Mouse (Mus musculus) R1 (cell line): ENCODE data around the gene Inafm2.

Source experiments
- DNase-seq: peaks from one replicate; pipeline ENCODE4 v3.0.0-alpha.2; 2018; ENCODE audit warnings: low read depth, low spot score

Inafm2 gene

GRCm38 (mm10) chr2:118745232-118745884 lies at the start of gene Inafm2:
Gene Inafm2, plus strand, starts transcription at chr2:118745758.
- DNase-seq: peak; percentile 86

- no peak for DNase-seq
These were observed 48.9 kb upstream of the Inafm2 start for GRCm38 (mm10) chr2:118696451-118697308.

GRCm38 (mm10) chr2:118697311-118697877 lies 48.2 kb upstream of the Inafm2 start:
- DNase-seq: no peak

DNA sequence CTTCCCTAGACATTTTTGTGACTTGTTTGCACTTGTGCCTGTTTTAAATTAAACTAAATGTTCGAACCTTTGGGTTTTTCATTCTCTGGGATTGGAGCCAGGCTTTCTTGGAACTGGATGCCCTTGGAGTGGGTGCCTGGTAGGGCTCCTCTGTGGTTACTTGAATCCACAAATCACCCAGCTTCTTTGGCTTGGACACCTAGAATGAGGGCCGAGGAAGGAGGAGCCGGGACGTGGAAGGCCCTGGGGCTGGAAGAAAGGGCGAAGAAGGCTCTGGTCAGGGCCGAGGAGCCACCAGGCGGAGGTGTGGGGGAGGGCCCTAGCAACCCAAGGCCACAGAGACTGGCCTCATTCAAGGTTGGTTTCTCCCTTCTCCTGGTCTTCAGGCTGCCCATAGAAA lies 47.6 kb upstream of the Inafm2 start:
- no peak for DNase-seq

DNA sequence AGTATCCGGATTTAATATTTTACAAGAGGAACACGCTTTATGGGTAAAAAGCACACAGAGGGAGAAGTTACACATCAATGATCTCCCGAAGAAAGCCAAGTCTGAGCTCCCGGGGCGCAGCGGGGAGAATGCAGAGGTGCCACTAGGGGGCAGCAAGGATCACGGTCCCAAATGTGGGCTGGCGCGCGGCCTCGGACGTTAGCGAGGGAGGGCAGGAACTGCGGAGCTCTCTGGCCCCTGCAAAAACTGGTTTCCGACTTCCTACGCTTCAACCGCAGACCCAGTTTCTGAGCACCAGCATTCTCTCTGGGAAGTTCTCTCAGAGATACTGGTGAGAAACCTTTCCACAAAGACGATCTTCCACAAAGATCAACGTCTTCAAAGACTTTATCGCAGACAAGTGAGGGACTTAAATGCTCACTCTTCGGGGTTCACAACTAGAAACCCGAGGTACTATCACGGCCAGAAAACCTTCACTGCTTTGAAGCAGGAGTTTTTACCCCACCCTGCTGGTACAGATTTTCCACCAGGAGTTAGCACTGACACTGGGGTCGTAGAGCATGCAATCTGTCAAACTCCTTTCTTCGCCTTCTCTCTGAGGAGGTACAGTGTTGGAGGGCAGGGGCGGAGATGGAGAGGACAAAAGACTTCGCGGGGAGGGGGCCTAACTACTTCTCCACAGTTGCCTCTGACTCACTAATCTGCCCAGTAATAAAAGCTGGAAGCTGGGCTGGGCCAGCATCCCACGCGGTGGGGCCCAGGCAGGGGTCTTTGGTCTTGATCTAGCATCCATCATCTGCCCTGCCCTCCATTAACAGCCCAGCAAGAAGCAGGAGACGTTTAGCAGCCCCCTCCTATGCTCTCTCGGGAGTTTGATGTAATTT lies 45.1 kb upstream of the Inafm2 start:
- peak; percentile 79 for DNase-seq

- no peak for DNase-seq
These were observed 44.4 kb upstream of the Inafm2 start for GRCm38 (mm10) chr2:118701161-118701560.

- DNase-seq: peak; percentile 60
These were observed 43.3 kb upstream of the Inafm2 start for GRCm38 (mm10) chr2:118701971-118702882.

DNA sequence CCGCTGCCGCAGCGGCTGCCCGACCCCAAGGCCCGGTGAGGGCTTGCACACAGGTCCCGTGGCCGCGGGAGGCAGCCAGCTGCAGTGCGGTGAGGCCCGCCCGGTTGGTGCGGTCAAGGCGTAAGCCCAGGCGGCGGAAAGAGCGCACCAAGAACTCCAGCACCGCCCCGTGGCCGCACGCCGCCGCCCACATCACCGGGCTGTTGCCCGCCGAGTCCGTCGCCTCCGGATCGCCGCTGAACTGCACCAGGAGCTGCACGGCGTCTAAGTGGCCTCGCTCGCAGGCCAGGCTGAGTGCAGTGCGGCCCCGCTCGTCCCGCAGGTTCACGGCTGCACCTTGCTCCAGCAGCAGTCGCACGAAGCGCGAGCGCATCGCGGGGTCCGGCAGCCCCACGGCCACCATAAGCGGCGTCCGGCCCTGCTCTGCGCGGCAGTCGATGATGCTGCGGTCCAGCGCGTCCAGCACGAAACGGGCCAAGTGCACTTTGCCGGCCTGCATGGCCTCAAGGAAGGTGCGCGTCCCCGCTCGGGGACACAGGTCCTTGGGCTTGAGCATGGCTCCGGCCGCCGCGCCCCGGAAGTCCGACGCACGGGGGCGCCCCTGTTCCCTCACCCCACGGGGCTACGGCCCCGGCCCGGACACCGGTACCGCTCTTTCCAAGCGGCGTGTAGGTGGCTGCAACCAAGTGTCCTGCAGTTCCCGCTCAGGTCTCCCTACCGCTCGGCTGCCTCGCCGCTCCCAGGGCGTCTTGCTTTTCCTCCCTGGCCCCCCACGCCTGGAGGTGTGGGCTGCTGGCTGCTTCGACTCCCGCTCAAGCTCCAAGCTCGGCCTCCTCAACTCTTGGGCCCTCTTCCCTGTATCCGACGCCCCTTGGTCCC lies 42.4 kb upstream of the Inafm2 start:
- DNase-seq: peak; percentile 62

DNA sequence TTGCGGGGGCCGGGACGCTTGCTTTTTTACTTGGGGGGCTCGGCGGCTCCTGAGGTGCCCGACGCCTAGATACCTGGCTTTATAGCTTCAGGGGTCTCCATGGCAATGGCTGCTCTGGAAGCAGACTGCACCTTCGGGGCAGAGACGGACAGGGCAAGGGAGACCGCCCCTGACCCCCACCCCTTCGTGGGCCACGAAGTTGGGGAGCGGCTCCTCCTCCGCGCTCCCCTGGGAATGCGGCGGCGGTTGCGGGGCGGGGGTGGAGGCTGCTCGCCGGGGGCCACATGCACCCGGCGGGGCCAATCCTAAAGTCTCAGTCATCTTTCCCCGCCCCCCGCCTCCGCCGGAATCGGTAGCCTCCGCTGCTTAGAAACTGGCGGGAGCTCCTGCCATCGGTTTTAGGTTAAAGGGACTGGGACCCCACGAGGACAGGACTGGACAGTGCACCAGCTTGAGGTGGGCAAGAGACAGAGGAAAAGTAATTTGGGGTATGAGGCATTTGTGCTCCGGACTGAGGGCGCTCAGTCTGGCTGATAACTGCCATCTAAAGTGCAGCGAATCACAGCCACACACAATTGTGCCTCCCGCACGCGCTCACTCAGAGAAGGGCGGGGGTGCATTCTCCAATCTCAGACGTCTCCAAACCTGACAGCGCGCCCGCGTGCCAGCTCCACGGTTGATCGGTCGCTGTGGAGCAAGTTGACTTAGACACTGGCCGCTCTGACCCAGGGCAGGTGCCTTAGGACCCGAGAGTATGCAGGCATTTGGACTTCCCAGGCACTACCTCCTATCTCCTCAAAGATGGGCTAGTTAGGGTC lies 41.4 kb upstream of the Inafm2 start, which contains the start of gene Ankrd63:
Gene Ankrd63, minus strand, starts transcription at position 51 of the 818 bp plus-strand sequence.
- peak; percentile 51 for DNase-seq

- DNase-seq: no peak
These were observed 39.1 kb upstream of the Inafm2 start for GRCm38 (mm10) chr2:118706436-118706835.

DNA sequence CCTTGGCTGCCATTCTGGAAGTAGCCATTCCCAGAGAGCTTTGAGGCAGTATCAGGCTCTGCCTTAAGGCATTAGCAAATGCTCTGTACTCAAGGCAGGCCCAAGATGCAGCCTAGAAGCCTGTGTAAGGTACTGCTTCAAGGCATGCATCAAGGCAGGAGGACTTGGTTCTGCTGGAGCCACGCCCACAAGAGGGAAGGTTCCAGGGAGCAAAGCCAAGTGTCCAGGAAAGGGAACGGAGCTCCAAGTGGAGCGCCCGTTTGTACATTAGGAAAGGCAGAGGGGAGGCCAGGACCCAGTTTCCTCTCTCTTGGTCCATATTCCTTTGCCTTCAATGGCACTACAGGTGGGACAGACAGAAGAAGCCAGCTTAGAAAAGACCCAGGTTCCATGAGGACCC lies 37.1 kb upstream of the Inafm2 start:
- no peak for DNase-seq

DNA sequence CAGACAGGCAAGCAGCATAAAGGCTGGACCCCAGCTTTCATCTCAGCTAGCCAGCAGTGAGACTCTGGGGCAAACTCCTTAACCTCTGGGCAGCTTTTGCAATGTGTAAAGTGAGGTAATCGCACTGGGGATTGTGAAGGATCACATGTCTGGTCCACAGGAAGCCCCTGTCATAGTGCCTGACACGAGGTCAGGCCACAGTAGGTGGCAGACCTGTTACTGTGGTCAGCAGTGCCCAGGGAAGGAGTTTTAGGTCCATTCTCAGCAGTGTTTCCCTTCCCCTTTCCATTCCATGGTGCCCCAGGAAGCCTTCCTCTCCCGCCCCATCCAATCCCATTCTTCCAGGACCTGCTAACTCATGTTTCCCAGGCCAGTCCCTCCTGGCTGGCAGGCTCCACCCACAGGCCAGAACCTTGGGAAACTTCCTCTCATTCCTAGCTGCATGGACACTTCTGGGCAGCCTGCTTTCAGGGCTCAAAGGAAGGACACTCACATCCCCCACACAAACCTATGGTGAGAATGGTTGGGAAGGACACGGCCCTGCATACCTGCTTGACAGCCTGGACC lies 35.8 kb upstream of the Inafm2 start:
- DNase-seq: no peak

- DNase-seq: peak; percentile 44
These were observed 34.5 kb upstream of the Inafm2 start for GRCm38 (mm10) chr2:118711038-118711494.

DNA sequence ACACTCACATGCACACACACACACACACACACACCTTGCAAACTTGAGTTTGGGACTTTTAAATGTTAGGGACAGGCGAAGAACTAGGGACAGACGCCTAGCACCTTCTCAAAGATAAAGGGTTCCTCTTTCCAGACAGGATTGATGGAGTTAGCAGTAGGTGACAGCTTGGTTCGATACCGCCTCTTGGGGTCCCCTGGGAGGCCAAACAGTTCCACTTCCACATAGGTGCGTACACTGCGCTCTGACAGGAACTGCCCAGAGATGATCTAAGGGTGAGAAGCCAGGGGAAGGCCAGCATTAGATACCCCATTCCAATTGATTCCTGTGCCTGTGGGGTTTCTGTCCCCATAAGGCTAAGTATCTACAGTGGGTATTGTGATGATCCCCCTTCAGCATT lies 31.9 kb upstream of the Inafm2 start:
- DNase-seq: no peak

DNA sequence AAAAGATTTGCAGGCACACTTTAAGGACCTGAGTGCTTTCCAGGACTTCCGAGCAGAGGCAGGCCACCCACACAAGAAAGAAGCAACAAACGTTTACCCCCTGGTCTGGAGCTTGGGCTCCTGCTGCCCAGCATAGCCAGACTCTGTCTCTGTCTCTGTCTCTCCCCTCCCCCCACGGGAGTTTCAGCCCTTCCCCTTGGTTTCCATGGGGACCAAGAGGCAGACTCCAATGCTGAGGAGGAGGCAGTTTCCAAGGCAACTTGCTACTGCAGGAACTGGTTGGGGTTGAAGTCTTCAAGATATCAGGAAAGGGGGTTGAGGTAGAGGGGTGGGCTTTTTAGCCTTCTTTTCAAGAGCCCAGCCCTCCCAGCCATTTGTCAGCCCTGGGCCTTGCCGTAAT lies 31.3 kb upstream of the Inafm2 start:
- peak; percentile 56 for DNase-seq

GRCm38 (mm10) chr2:118716677-118717076 lies 28.9 kb upstream of the Inafm2 start:
- DNase-seq: no peak

DNA sequence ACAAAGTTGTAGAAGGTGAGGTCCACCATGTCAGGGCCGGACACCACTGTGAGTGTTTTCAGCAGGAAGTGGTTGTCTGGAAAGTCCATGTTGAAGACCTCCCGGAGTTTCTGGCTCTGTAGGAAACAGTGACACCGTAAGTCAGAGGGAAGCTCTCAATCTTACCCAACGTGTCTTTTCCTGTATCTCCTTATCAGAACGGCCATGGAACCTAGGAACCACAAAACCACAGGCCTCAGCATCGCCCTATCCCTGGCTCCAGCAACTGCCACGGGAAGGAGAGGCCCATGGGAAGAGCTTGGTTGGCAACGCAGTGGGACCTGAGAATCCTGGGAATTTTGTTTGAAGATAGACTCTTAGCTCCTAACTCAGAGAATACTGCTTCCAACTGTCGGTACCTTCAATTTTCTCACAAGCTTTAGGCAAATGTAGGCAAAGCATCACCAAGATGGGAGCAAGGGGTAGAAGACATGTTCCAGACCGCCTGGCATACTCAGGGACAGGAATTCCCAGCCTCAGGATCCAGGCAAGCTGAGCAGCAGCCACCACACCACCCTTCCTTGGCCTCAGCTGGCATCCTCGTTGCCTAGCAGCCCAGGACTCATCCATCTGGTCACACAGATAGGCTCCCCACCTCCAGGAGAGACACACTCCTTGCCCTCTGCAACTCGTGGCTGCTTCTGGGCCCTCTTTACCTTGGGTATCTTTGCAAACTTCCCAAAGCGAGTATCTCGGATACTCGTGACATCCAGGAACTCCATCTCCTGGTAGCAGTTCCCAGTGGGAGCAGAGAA lies 21.7 kb upstream of the Inafm2 start:
- no peak for DNase-seq
